Mouse (Mus musculus) megakaryocyte progenitor cell, adult 5-6 weeks (primary cell): ENCODE results near the gene Efna3. TPM values are rescaled to one million over a fixed set of nuclear protein-coding genes. Genes with fewer than 3 reads are reported as not detected.
A peak's percentile ranks its signal among the peaks of the same experiment; 100 is the strongest.

Source experiments
- ATAC-seq: replicated peaks from 2 replicates; pipeline ENCODE4 v1.8.0; 2016; ENCODE audit warnings: mild to moderate bottlenecking, moderate TSS enrichment, inconsistent platforms; ENCODE audit not compliant: poor library complexity
- total RNA-seq, 2 experiments: library from RNA; stranded (forward) in 1 of 2; stranded (reverse) in 1 of 2; fragments of 157-497, 149-512 nt in 1 of 2; fragments of 200-1000 nt in 1 of 2; gene quantifications; 2 replicates each; pipeline versions ENCODE4 v1.2.3 to v1.2.4; 2015 to 2017

Gene Efna3
- total RNA-seq, 2 experiments from 2014 or later: not detected

DNA sequence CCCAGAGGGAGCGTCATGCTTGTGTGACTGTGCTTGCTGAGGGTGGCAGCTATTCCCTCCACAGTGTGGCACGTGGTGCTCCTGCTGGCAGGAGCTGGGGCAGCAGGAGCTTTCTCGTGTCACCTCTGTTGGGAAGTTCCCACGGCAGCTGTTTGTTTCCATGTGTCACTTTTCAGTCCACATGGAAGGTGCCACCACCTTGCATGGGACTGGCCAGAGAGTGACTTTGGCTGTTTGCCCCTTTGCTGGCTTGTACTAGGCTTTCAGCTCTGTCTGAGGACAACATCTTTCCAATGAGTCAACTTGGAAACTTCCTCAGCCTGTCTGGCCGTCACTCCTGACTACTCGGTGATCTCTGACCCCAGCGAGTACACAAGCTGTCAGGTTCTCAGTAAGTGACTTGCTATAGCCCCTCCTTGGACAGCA, 34.2 kb downstream of the Efna3 start:
- ATAC-seq: no peak

DNA sequence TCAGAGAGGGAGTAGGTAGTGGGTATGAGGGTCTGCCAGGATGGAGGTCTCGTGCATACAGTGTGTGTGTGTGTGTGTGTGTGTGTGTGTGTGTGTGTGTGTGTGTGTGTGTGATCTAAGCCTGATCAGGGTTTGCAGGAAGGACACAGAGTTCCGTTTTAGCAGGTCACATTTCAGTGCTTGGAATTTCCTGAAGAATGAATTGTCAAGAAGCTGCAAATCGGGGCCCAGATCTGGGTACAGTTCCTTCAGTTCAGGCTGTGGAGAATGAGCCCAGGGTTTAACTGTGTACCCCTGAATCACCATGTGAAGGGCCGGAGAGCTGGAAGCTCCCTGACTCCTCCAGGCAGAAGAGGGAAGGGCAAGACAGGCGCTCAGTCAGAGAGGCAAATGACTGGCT, 35.5 kb downstream of the Efna3 start:
- no peak for ATAC-seq

DNA sequence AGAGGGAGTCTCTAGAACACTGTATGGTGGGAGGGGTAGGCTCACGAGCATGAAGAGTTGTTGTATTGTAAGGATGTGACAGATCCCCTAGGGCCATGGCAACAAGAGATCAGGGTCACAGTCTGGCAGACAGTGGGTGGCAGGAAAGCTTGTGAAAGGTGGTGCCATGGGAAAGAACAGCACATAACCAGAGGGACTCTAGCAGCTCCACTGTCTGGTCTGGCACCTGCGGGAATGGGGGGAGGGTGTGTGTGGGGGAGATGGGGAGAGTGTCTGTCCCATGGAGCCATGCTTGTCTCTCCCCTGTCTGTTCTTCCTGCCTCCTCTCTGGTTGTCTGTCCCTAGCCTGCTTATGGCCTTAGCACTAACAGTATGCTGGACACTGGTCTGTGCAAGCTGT, 37.2 kb downstream of the Efna3 start:
- ATAC-seq: no peak

DNA sequence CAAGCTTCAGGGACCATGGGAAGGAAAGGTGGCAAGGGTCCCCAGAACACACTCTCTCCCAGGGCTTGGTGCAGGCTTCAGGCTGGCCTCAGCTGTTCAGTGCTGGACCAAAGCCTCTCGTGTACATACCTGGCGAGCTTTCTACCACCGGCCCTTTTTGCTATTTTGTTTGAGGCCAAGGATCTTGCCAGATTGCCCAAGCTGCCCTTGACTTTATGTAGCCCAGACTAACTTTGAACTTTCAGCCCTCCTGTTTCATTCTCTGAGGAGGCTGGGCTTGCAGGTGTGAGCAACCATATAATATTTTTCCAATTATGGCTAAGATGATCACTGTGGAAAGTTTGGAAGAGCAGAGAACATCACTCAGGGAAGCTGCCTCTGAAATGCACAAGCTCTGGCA, 38.5 kb downstream of the Efna3 start:
- no peak for ATAC-seq

DNA sequence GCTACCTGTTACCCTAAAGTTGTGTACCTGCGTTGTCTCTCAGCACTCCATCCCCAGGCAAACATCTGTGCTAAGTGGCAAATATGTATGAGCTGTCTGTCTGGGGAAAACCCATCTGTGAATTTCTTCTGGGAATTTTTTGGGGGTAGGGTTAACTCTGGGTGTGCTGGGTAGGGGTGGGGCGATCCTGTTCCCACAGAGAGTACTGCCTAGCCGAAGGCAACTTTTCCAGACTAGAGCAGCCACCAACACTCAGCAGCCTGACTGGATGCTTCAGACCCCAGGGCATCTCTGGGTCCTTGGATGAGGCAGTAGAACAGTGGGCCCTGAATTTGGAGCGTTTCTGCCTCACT, 40.5 kb downstream of the Efna3 start:
- no peak for ATAC-seq

DNA sequence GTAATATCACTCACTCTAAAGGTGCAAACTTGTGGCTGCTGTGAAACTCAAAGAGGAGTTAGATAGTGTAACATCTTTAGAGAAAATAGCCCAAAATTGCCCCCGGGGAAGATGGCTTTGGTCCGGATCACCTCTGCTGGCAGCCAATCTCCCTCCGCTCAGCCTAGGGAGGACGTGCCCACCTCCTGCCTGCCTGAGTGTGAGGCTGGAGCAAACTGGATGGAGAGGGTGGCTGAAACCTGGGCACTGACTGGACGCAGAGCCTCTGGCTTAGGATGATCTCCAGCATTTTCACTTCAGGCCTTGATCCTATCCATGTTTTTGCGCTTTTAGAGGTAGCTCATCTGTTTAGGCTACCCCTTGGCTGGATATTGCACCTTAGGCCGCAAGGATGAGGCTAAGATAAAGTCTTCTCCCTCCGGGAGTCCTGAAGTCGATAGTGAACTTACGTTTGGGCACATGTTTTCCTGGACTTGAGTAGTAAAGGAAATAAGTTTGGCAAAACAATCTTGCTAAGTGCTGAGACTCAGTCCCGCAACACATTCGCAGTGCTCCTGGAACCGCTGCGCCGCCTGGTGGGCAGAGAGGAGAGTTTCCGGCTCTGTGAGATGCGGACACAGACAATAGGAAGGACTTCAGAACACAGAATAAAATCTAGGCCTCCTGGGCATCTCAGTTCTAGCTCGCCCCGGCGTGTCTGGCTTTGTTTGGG, 41.0 kb downstream of the Efna3 start:
- ATAC-seq: peak; percentile 77

DNA sequence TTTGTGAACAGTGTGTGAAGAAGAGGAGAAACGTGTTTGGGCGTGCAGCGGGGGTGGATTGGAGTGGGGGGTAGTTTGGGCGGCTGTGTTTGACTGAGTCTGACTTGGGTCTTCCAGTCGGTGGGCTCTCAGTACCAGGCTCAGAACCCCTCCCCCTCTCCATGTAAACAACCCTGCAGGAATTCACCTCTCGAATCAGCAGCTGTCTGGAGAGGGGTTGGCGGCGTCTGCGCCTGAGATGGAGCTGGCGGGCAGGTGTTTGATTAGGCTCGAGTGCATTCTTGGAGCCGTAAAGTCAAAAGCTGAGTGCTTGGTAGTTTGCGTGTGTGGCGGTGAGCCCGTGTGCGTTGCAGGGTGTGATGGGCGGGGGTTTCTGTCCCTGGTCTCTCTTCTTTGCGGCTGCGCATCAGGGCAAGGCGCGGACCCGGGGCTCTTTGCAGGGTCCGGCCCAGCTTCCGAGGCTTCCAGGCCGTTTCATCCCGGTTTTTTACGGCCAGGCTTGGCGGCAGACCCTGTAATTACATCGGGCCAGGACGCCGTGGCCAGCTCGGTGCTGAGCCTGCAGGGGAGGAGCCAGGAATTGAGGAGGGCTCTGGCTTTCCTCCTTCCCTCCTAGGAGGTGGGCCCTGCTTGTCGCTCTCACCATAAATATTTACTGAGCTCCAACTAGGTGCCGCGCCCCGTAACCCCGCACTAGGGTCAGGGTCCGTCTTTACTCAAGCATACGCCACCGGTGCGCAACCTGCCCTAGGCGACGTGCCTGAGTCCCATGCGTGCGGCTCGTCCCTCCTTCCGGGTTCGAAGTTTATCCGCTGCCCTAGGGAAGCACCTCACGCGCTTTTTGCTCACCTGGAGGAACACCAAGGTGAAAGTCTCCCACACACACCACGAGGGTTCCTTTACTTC, 41.9 kb downstream of the Efna3 start, which contains the start of gene Efna1:
Gene Efna1 (minus strand): TSS at position 537 of the 906 bp plus-strand sequence.
- ATAC-seq: no peak

DNA sequence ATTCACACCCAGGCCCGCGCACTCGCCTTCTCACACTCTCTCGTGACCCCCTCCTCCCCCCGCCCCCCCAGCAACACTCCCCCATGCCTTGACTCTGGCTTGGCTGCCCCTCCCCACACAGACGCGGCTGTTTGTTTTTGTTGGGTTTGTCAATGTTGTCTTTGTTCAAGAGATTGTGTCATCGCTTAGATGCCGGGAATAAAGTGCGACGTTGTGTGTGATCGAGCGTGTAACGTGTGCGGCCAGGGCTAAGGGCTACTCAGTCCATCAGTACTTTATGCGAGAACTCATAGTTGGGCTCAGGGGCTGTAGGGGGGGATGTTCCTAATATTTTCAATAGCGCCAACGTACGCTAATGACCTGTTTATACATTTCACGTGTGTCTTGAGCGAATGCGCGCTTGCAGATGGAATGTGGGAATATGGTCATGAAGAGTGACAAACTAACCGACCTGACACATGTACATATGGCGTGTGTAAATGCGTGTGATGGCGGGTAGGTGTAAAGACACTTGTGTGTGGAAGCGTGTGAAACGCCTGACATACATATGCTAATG, 42.6 kb downstream of the Efna3 start:
- ATAC-seq: no peak

DNA sequence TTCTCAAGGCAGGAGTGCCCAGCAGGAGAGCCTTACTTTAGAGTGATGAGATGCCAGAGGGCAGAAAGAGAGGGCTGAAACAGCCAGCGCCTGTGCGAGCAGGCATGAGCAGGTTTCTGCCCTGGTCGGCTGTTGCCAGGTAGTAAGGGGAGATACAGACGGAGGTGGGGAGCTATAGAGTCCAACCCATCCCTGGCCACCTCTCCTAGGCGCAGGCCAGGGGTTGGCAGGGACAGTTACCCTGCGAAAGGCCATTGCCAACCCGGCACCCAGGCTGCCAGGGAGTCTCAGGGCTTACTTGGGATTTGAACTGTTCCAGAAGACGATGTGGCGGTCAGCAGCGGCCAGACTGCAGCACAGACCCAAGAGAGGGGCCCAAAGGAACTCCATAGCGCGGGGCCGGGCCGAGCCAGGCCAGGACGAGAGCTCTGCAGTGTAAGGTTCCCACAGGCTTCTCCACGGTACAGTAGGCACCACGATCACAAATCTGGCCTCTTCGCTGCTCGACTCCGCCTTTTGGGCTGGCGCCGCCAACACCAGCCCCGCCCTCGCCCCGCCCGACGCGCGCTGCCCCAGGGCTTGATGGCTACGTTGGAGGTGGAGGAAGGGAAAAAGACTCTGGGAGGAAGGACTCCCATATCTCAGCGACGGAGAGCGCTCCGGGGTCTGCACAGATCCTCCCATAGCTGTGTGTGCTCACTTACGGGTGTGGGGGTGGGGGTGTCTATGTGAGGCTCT, 43.4 kb downstream of the Efna3 start:
- ATAC-seq: peak; percentile 66

DNA sequence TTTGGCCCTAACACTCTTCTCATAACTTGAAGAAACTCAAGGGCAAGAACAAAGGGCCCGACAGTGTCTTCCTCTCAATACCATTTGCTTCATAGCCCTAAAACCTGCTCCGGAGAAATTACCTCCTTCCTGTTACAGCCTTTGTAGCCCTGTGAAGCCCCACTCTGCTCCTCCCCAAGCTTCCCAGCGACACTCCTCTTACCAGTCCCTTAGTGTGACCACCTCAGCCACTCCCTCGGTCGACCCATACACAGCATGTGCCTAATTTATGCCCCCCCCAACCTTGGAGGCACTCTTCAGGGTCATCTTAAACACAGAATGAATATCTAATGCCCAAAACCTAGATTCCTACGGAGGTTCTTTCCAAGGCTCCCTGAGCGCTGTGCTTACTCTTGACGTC, 44.1 kb downstream of the Efna3 start:
- ATAC-seq: no peak

DNA sequence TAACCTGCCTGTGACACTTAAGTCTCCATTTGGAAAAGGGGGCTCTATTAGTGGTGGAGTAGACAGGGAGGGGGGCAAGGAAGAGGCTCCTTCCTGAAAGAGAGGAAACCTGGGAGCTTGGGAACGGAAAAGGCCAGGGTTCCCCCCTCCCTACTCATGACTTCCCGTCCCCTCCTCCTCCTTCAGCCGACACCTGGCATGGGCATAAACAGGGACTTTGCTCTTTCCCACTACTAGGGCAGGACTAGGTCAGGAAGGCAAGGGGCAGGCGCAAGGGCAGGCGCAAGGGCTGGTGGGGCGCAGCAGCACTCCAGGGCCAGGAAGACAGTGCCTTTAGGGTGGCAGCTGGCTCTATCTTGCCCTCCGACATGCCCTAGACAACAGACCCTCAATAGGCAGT, 44.7 kb downstream of the Efna3 start:
- no peak for ATAC-seq

DNA sequence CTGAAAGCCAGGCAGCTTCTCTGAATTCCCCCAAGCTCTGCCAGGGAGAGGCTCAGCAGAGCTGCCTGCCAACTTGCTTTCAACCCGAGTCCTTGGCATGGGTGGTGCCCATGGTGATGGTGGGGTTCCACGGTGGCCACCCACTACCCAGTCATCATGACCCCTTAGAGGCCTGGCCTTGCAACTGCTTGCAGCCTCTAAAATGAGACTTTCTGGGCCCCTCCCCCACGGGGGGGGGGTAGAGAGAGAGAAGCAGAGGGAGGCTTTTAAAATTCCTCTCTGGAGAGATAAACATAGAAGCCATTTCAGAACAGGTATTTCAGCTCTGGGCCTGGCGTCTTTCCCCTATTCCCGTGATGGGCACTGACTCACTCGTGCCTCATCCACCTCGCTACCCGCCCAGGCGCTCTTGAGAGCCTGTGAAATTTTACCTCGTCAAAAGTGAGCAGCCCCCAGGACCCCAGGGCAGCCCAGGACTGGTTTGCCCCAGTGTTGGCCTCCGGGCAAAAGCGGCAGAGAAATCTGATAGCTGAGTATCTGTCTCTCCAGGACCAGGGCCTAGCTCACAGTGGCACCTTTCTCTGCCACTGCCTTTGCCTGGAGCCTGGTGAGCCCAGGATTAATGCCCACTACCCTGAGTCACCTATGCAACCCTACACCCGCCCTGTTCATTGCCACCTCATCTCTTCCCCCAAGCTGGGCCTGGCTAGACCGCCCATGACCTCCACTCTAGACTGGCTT, 45.3 kb downstream of the Efna3 start:
- ATAC-seq: no peak

DNA sequence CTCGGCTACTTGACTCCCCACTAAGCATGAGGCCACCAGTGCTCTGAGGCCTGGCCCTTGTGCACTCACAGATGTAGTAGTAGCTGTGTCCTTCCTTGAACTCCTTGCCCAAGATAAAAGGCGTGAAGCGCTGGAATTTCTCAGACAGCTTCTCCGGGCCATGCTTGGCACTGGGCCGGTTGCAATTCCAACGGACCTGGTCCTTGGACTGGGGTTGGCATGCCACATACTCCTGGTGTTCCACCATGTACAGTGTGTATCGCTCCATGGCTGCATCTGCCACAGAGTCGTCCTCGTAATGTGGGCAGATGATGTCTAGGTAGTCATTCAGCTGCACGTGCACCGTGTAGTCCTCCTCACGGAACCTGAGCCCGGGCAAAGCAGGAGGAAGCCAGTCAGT, 46.7 kb downstream of the Efna3 start:
- no peak for ATAC-seq

DNA sequence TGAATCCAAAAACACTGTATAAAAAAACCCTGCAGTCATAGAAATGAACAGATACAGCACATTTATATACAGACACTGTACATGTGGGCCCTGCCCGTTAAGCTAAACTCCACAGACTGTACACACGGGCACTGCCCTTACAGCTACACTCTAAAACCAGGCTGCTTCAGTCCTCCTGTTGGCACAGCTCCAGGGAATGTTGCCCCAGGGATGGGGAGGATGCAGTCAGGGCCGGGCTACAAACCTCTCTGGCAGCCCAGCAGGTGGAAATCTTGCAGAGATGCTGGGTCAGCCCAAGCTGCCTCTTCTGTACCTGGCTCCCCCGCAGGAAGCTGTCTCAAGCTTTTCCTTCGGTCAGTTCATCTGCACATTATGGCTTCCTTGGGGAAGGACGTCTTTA, 51.0 kb downstream of the Efna3 start:
- no peak for ATAC-seq

DNA sequence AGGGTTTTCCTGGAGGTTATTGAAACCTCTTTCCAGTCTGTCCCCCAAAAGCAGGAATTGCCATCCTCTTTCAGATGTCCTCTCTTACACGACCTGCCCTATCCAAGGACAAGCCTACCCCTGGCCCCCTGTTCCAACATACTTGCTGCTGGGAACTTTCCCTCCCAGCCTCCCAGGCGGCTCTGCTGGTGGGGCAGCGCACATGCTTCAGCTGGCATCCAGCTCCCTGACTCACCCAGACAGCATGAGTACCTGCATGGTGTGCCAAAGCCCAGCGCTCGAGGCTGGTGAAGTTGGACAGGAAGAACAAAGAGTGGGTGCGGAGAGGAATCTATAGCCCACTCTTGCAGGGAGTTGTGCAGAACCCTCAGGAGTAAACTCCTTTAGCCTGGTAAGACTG, 51.9 kb downstream of the Efna3 start:
- no peak for ATAC-seq

DNA sequence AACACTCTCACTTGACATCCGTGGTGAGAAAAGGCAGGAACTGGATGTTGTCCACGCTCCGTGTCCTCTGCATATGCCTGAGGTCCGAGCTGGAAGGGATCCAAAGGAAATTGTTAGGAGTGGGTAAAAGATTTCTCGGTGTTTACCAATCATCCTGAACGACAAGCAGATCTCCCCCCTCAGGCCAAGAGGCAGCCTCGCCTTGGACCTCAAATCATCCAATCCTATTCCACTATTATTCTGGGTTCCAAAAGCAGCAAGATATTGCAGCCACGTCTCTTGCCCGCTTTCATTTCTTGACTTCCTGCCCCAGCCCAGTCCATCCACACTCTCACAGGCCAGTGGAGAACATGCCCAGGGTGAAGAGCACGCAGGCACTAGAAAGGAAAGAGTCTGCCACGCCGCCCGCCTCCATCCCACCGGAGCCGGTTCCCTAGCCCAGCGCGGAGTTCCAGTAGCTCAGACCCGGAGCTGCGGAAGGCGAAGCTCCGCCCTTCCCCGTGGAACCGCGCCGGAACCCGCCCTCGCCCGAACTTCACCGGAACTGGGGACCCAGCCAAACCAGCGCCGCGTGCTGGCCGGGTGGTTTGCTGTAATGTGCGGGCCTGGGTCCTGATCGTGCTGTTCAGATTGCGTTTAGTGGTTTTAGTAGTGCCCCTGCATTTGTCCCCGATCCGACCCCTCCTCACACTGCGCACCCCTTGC, 52.6 kb downstream of the Efna3 start, which contains the start of gene Slc50a1:
Gene Slc50a1 (minus strand): TSS at position 520 of the 705 bp plus-strand sequence.
- peak; percentile 72 for ATAC-seq

DNA sequence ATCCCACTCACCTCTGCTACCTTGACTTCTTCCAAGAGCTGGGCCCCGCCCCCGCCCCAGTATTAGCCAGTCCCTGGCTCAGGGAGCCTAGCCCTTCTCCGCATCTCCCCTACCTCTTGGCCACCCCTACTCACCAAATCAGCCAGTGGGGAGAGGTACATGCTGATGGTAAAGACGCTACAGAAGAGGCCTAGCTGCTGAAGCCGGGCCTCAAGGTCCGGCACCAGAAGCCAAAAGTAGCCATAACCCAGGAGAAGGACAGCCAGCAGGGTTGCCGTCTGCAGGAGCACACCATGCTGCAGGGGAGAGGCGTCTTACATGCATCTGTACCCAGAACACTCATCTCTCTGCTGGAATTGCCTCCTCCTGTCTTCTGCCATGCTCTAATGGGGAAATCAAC, 53.8 kb downstream of the Efna3 start:
- no peak for ATAC-seq

DNA sequence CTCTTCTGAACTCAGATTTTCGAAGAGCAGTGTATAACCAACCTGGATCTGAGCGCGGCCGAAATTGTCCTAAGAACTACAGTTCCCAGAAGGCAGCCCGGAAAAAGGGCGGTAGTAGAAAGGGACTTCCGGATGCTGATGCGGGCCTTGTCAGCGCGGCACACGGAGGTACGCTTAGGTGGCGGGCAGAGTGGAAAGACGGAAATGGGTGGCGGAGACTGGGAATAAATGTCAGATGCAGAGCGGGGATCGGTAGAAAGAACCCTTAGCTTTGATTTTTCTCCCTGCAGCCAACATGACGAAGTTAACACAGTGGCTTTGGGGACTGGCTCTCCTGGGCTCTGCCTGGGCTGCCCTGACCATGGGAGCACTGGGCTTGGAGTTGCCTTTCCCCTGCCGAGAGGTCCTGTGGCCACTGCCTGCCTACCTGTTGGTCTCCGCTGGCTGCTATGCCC, 56.3 kb downstream of the Efna3 start:
- ATAC-seq: peak; percentile 85
